Mouse (Mus musculus) MEL (cell line): ENCODE measurements around the gene Taar7d.
"Not testable (repeated sequence)": the region's sequence is repeated elsewhere in the genome, so short reads cannot be mapped to it uniquely, and the experiment has no call there.

ENCODE experiments used
- BHLHE40 ChIP-seq: IDR thresholded peaks from 2 replicates; pipeline ENCODE4 v1.6.1; 2012; ENCODE audit warnings: low read depth, mild to moderate bottlenecking, inconsistent platforms, low read length, improper control_type of control experiment, borderline replicate concordance
- CTCF ChIP-seq, 3 experiments: IDR thresholded peaks in 2 of 3; conservative IDR thresholded peaks in 1 of 3; 2 replicates each; pipeline ENCODE4 v1.5.1; 2011 to 2012; ENCODE audit warnings: low read length in 3 of 3, low read depth in 2 of 3, mild to moderate bottlenecking in 2 of 3, improper control_type of control experiment in 1 of 3, inconsistent platforms in 1 of 3, mixed read lengths in 1 of 3, moderate library complexity in 1 of 3; ENCODE audit not compliant: control insufficient read depth in 1 of 3, insufficient read depth in 1 of 3, poor library complexity in 1 of 3, severe bottlenecking in 1 of 3
- E2F4 ChIP-seq: IDR thresholded peaks from 2 replicates; pipeline ENCODE4 v1.6.1; 2011; ENCODE audit warnings: low read depth, low read length, improper control_type of control experiment, borderline replicate concordance
- JUND ChIP-seq: IDR thresholded peaks from 2 replicates; pipeline ENCODE4 v1.6.1; 2011; ENCODE audit warnings: low read depth, mild to moderate bottlenecking, improper control_type of control experiment, low read length
- MAFK ChIP-seq: IDR thresholded peaks from 2 replicates; pipeline ENCODE4 v1.6.1; 2011; ENCODE audit warnings: low read depth, mild to moderate bottlenecking, low read length, improper control_type of control experiment, borderline replicate concordance
- POLR2A ChIP-seq, 2 experiments: IDR thresholded peaks; 2 replicates each; pipeline ENCODE4 v1.6.1; 2011 to 2012; ENCODE audit warnings: low read length in 2 of 2, mild to moderate bottlenecking in 2 of 2, control low read depth in 1 of 2, improper control_type of control experiment in 1 of 2, low read depth in 1 of 2, moderate library complexity in 1 of 2; ENCODE audit not compliant: control insufficient read depth in 1 of 2, insufficient read depth in 1 of 2, poor library complexity in 1 of 2
- RAD21 ChIP-seq: IDR thresholded peaks from 2 replicates; pipeline ENCODE4 v1.6.1; 2011; ENCODE audit warnings: mild to moderate bottlenecking, low read depth, low read length, improper control_type of control experiment
- SIN3A ChIP-seq: IDR thresholded peaks from 2 replicates; pipeline ENCODE4 v1.6.1; 2012; ENCODE audit warnings: low read length, improper control_type of control experiment, inconsistent platforms
- TAL1 ChIP-seq: IDR thresholded peaks from 2 replicates; pipeline ENCODE4 v1.6.1; 2012; ENCODE audit warnings: mild to moderate bottlenecking, inconsistent platforms, low read length, moderate library complexity, mixed read lengths
- TCF12 ChIP-seq: IDR thresholded peaks from 2 replicates; pipeline ENCODE4 v1.6.1; 2014; ENCODE audit warnings: low read depth, mild to moderate bottlenecking, inconsistent platforms, low read length, improper control_type of control experiment, moderate library complexity
- ZC3H11A ChIP-seq: IDR thresholded peaks from 2 replicates; pipeline ENCODE4 v1.6.1; 2012; ENCODE audit warnings: low read depth, mild to moderate bottlenecking, inconsistent platforms, low read length, improper control_type of control experiment

GRCm38 (mm10) chr10:24074751-24075150, 47.7 kb downstream of the Taar7d start:
- not testable (repeated sequence) for TF ChIP-seq BHLHE40; TCF12; POLR2A (IDR thresholded peaks at IDR 0.05; ENCODE audit: control insufficient read depth in 1 of 2, insufficient read depth in 1 of 2, low read depth in 1 of 2, low read length in 2 of 2, poor library complexity in 1 of 2); CTCF (IDR thresholded peaks at IDR 0.05 in 2 of 3, conservative IDR thresholded peaks at IDR 0.05 in 1 of 3; ENCODE audit: control insufficient read depth in 1 of 3, insufficient read depth in 1 of 3, low read depth in 2 of 3, low read length in 3 of 3, poor library complexity in 1 of 3, severe bottlenecking in 1 of 3); ZC3H11A; E2F4; SIN3A; TAL1; JUND; RAD21; MAFK
